Mouse (Mus musculus) stomach, embryonic 14.5 days (tissue): ENCODE results near the gene Gtpbp1. TPM values are rescaled to one million over a fixed set of nuclear protein-coding genes. Genes with fewer than 3 reads are reported as not detected.
A peak's percentile ranks its signal among the peaks of the same experiment; 100 is the strongest.

Experiments used
- ATAC-seq: fragments of 200-750 bp; cut with Nextera tagmentation; 2 replicates; pipeline ENCODE4 v1.8.0; 2017; ENCODE audit warnings: low read depth, moderate TSS enrichment; ENCODE audit not compliant: insufficient number of reproducible peaks, insufficient read depth, low FRiP score
- H3K27ac ChIP-seq: fragments of 300-500 bp; sonication (generic); 2 replicates; pipeline ENCODE4 v1.5.1; 2014; ENCODE audit warnings: mild to moderate bottlenecking, low read length, moderate library complexity, mixed read lengths
- H3K27me3 ChIP-seq: fragments of 300-500 bp; sonication (generic); 2 replicates; pipeline ENCODE4 v1.6.1; 2014; ENCODE audit warnings: low read length, control low read depth, mixed read lengths; ENCODE audit not compliant: control insufficient read depth, insufficient read depth
- H3K36me3 ChIP-seq: fragments of 300-500 bp; sonication (generic); 2 replicates; pipeline ENCODE4 v1.6.1; 2014; ENCODE audit warnings: mild to moderate bottlenecking, control low read depth, low read length, moderate library complexity, mixed read lengths; ENCODE audit not compliant: control insufficient read depth, insufficient read depth
- H3K4me1 ChIP-seq: fragments of 300-500 bp; sonication (generic); 2 replicates; pipeline ENCODE4 v1.6.1; 2014; ENCODE audit warnings: low read length, control low read depth, mixed read lengths; ENCODE audit not compliant: control insufficient read depth, insufficient read depth
- H3K4me2 ChIP-seq: fragments of 300-500 bp; sonication (generic); replicated peaks from 2 replicates; pipeline ENCODE4 v1.6.1; 2014; ENCODE audit warnings: low read depth, low read length, control low read depth
- H3K4me3 ChIP-seq: fragments of 300-500 bp; sonication (generic); 2 replicates; pipeline ENCODE4 v1.5.1; 2014; ENCODE audit warnings: low read depth, low read length, control low read depth
- H3K9ac ChIP-seq: fragments of 300-500 bp; sonication (generic); replicated peaks from 2 replicates; pipeline ENCODE4 v1.6.1; 2014; ENCODE audit warnings: low read depth, mild to moderate bottlenecking, control low read depth, low read length, moderate library complexity, mixed read lengths
- H3K9me3 ChIP-seq: fragments of 300-500 bp; sonication (generic); 2 replicates; pipeline ENCODE4 v1.6.1; 2016; ENCODE audit warnings: low read depth, low read length, control low read depth; ENCODE audit not compliant: control insufficient read depth
- WGBS: fragments of 180-500 bp; shearing (Covaris S2); extraction: QIAGEN DNeasy Blood & Tissue Kit; methylation state at CpG from one replicate; pipeline ENCODE4 v1.1.7; 2014; 5-methylcytosine and 5-hydroxymethylcytosine counted together
- polyA plus RNA-seq: library from polyadenylated mRNA; unstranded; fragments of >200 nt; fragmentation: Nextera tagmentation; extraction: Ambion mirVana; gene quantifications from 2 replicates; pipeline ENCODE4 v1.2.1, GENCODE M21; 2014

Gtpbp1 gene
- polyA plus RNA-seq, 1 experiment from 2014 or later: 24.7 TPM

DNA sequence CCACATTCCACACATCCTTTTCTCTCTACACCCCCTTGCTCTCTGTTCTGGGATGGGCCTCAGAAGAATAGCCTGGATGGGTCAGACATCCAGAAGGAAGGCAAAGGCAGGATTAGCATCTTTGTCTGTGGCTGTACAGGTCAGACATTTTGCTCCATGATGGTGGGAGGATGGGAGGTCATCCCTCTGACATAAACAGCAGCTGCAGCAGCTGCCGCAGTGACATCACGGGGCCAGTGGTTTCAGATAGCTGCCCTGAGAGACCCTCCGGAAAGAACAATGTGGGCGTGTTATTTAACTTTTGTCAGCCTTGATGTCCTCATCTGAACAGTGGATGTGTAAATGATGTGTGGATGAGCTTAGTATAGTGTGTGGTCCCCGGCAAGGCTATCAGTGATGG lies 55.2 kb downstream of the Gtpbp1 start:
- Histone ChIP-seq H3K27ac (no peak overlapping the region), H3K36me3 (no peaks in the 10 kb centered on the region), H3K27me3 (no peaks in the 10 kb centered on the region), H3K4me3 (no peak overlapping the region), H3K9me3 (no peaks in the 10 kb centered on the region), H3K4me1 (peaks cover 7% of the 10 kb centered on the region), H3K4me2 (no peak overlapping the region), H3K9ac (no peak overlapping the region)
- no peak for ATAC-seq
- 85% methylated on average over 5 of the region's 5 CpGs for WGBS

DNA sequence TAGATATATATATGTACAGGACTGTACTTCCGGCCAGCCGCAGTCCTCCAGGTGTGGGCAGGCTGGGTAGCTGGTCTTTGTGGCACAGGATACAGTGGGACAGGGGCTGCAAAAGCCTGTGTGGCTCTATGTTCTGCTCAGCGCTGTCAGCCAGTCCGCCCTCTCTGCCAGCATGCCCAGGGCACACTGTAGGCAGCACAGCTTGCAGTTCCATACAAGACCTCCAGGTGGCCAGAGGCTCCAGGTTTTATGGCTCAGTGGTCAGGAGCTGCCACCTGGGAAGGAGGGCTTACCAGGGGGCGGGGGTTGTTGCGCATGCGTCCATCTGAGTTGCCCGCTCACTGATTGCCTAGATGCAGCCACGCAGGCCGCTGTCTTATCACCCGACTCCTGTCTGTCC lies 57.4 kb downstream of the Gtpbp1 start:
- H3K9ac ChIP-seq: no peak overlapping the region
- ATAC-seq: no peak
- no peaks in the 10 kb centered on the region for H3K36me3 ChIP-seq
- no peaks in the 10 kb centered on the region for H3K4me1 ChIP-seq
- no peaks in the 10 kb centered on the region for H3K27me3 ChIP-seq
- H3K4me3 ChIP-seq: no peak overlapping the region
- H3K27ac ChIP-seq: no peak overlapping the region
- H3K9me3 ChIP-seq: no peaks in the 10 kb centered on the region
- 45% methylated on average over 11 of the region's 11 CpGs for WGBS
- no peak overlapping the region for H3K4me2 ChIP-seq

DNA sequence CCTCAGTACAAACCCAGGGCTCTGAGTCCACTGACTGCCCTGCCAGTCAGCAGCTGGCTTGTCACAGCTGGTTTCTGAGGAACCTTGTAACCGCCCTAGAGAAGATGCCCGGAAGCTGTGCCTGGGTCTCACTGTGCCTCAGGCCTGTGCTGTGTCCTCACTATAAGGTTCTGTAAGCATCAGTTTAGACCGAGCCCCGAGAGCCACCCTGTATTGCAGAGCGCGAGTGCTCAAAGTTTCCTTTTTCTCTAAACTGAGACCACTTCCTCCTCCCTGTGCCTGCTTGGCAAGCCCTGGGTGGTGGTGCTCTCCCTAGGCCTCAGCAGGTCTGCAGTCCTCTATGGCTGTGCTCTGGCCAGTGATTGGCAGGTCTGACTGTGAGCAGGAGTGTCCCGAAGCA lies 58.5 kb downstream of the Gtpbp1 start:
- Histone ChIP-seq H3K27ac (no peak overlapping the region), H3K27me3 (no peaks in the 10 kb centered on the region), H3K9ac (no peak overlapping the region), H3K4me3 (no peak overlapping the region), H3K36me3 (no peaks in the 10 kb centered on the region), H3K4me1 (no peaks in the 10 kb centered on the region), H3K4me2 (no peak overlapping the region), H3K9me3 (no peaks in the 10 kb centered on the region)
- no peak for ATAC-seq
- WGBS: 88% methylated on average over 7 of the region's 7 CpGs

DNA sequence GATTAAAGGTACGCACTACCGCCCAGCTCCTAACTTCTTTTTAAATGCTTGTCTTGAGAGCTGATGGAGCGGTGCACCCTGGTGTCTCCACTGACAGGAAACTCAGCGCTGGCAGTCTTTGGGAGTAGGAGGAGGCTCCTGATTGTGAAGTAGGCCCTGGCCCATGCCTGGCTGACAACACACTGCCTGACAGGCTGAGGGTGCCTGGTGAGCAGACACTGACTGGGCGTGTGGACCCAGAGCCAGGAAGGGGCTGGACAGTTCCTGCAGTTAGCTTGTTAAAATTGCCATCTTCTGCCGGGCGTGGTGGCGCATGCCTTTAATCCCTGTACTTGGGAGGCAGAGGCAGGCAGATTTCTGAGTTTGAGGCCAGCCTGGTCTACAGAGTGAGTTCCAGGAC lies 59.6 kb downstream of the Gtpbp1 start:
- H3K4me2 ChIP-seq: no peak overlapping the region
- 88% methylated on average over 8 of the region's 8 CpGs for WGBS
- no peaks in the 10 kb centered on the region for H3K27me3 ChIP-seq
- H3K4me1 ChIP-seq: no peaks in the 10 kb centered on the region
- no peak for ATAC-seq
- H3K9me3 ChIP-seq: no peaks in the 10 kb centered on the region
- no peaks in the 10 kb centered on the region for H3K36me3 ChIP-seq
- H3K27ac ChIP-seq: no peak overlapping the region
- H3K9ac ChIP-seq: no peak overlapping the region
- no peak overlapping the region for H3K4me3 ChIP-seq

DNA sequence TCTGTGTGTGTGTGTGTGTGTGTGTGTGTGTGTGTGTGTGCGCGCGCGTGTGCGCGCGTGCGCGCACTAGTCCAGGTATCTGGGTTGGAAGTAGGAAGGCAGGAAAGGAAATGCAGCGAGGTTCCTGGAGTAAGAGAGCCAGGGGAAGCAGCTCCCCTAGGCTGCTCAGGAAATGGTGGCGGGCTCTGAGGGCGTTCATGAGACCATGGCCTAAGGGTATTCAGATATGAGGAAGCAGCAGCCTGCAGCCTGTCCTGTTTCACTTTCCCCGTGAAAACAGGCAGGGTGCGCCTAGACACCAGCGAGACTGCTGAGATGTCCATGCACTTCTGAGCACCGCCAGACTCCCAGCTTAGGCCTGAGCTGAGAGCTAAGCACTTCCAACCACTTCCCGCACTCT lies 61.1 kb downstream of the Gtpbp1 start:
- no peak for ATAC-seq
- no peak overlapping the region for H3K9ac ChIP-seq
- H3K4me2 ChIP-seq: no peak overlapping the region
- H3K27me3 ChIP-seq: no peaks in the 10 kb centered on the region
- no peak overlapping the region for H3K4me3 ChIP-seq
- WGBS: 77% methylated on average over 17 of the region's 17 CpGs
- H3K36me3 ChIP-seq: no peaks in the 10 kb centered on the region
- no peaks in the 10 kb centered on the region for H3K9me3 ChIP-seq
- H3K27ac ChIP-seq: no peak overlapping the region
- no peaks in the 10 kb centered on the region for H3K4me1 ChIP-seq

DNA sequence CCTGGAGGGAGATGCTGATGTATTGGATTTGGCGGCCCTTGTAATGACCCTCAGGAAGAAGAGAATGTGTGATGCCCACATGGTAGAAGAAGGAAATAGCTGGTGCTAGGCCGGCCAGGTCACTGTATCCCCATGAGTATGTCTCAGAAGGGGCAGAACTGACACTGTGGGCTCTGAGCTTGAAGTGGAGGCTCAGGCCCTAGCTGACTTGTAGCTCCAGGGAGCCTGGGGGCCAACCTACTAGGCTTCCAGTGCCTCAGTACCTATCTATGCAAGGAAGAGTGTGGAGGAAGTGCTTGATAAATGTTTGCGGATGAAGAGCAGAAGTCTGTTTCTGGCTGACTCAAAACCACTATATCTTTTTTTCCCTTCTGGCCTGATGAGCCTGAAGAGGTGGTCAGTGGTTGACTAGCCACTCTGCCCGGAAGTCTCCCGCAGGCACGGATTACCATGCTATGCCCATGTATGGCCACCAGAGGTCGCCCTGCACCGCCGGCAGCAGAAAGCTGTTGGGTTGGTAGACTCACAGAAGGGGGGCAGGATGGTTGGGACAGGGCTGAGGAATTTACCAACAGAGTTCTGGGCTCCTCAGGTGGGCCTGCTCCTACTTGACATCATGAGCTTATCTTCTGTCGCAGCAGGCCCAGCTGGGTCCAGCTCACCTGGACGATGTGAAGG lies 62.2 kb downstream of the Gtpbp1 start:
- ATAC-seq: peak; percentile 57; the same call in 1 of the 2 replicates
- no peak overlapping the region for H3K27ac ChIP-seq
- no peak overlapping the region for H3K4me3 ChIP-seq
- H3K36me3 ChIP-seq: no peaks in the 10 kb centered on the region
- H3K4me1 ChIP-seq: no peaks in the 10 kb centered on the region
- H3K27me3 ChIP-seq: no peaks in the 10 kb centered on the region
- H3K9me3 ChIP-seq: no peaks in the 10 kb centered on the region
- WGBS: 21% methylated on average over 11 of the region's 11 CpGs
- no peak overlapping the region for H3K4me2 ChIP-seq
- H3K9ac ChIP-seq: no peak overlapping the region

DNA sequence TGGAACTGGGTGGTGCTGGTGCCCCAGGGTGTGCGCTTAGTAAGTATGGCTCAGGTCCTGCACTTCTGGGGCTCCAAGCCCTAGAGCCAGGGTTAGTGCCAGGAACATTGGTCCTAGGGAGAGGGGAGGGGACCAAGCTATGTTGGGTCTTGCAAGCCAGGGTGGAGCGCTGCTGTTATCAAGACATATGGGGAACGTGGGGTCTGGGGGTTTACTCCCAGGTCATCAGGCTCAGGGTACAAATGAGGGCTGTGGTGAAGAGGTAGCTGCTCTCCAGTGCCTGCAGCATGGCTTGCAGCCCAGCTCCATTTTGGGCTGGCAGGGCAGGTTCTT lies 62.7 kb downstream of the Gtpbp1 start:
- Histone ChIP-seq H3K4me1 (no peaks in the 10 kb centered on the region), H3K36me3 (no peaks in the 10 kb centered on the region), H3K27me3 (no peaks in the 10 kb centered on the region), H3K9ac (no peak overlapping the region), H3K9me3 (no peaks in the 10 kb centered on the region), H3K27ac (no peak overlapping the region), H3K4me3 (no peak overlapping the region), H3K4me2 (no peak overlapping the region)
- 89% methylated on average over 3 of the region's 3 CpGs for WGBS
- no peak for ATAC-seq

DNA sequence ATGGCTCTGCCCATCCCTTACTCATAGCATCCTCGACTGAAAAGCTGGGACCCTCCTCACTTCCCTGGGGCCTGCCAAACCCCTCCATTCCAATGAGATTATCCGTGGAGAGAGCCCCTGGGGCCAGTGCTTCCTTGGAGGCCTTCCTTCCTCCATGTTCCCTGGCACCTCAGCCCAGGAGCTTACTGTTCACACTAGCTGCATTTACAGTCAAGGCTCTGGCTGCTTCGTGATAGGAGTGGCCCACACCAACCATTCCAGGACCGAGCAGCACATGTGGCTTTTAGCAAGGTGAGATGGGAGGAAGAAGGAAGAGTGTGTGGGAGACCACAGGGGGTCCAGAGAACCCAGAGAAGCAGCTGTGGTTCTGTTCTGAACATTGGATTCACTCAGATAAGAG lies 63.2 kb downstream of the Gtpbp1 start:
- Histone ChIP-seq H3K4me1 (no peaks in the 10 kb centered on the region), H3K9me3 (no peaks in the 10 kb centered on the region), H3K4me2 (no peak overlapping the region), H3K27me3 (no peaks in the 10 kb centered on the region), H3K4me3 (no peak overlapping the region), H3K36me3 (no peaks in the 10 kb centered on the region), H3K9ac (no peak overlapping the region), H3K27ac (no peak overlapping the region)
- ATAC-seq: no peak
- WGBS: 54% methylated on average over 4 of the region's 4 CpGs

DNA sequence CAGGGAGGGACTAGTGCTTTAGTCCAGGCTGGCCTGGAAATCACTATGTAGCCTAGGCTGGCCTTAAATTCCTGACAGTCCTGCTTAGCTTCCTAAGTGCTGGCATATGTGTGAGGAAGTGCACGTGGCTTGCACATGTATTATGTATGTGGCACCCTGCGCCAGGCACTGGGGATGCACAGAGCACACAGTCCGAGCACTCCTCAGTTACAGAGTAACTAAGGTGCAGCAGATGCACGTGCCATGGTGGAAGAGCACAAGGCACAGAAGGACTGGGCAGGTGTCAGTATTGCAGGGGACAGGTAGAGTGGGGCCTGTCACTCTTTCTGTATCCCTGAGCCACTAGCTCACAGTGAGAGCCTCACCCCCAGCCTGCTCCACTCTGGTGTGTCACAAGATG lies 64.5 kb downstream of the Gtpbp1 start:
- Histone ChIP-seq H3K4me3 (no peak overlapping the region), H3K27me3 (no peaks in the 10 kb centered on the region), H3K9ac (no peak overlapping the region), H3K9me3 (no peaks in the 10 kb centered on the region), H3K36me3 (no peaks in the 10 kb centered on the region), H3K4me2 (no peak overlapping the region), H3K4me1 (no peaks in the 10 kb centered on the region), H3K27ac (no peak overlapping the region)
- no peak for ATAC-seq
- 81% methylated on average over 4 of the region's 4 CpGs for WGBS
